Mouse (Mus musculus): ENCODE measurements around the gene Art4. TPM values are rescaled to one million over a fixed set of nuclear protein-coding genes. Genes with fewer than 3 reads are reported as not detected.

The Art4 gene
- total and polyA plus RNA-seq, 2 experiments from 2014 or later, result 0.23 TPM; not detected in 1

GRCm38 (mm10) chr6:136808014-136808417 is 49.5 kb downstream of the Art4 start, which contains the start of gene H2afj:
H2afj (plus strand) TSS chr6:136808244.
- WGBS, result 2% methylated on average over 34 of the region's 34 CpGs
- DNase-seq, result peak; percentile 98

GRCm38 (mm10) chr6:136807395-136808013 is 50.0 kb downstream of the Art4 start:
- Histone ChIP-seq H3K9me3 (ENCODE audit: low read length) (no peaks in the 10 kb centered on the region), H3K4me2 (ENCODE audit: low read depth) (peak overlapping the region; percentile 95), H3K9ac (peak overlapping the region; percentile 43), H3K36me3 (ENCODE audit: insufficient read depth) (peaks cover 9% of the 10 kb centered on the region), H3K27ac (ENCODE audit: low read depth, low read length) (0 out of 2 replicates have a peak overlapping the region, but pooled peaks have one; percentile 59), H3K4me1 (ENCODE audit: insufficient read depth) (peaks cover 9% of the 10 kb centered on the region), H3K27me3 (ENCODE audit: insufficient read depth, low read length) (no peaks in the 10 kb centered on the region), H3K4me3 (ENCODE audit: low read depth, low read length) (peak overlapping the region; percentile 74)
- ATAC-seq (no peak), DNase-seq (peak; percentile 34)
- WGBS, result 40% methylated on average over 18 of the region's 18 CpGs
- no peak for TF ChIP-seq CTCF (IDR thresholded peaks at IDR 0.05; ENCODE audit: low read depth)

More at GRCm38 (mm10) chr6:136808014-136808417, 49.5 kb downstream of the Art4 start, which contains the start of gene H2afj:
- peak within 1 kb of the TSS; percentile 69 for H3K9ac ChIP-seq
- TF ChIP-seq CTCF (IDR thresholded peaks at IDR 0.05; ENCODE audit: low read depth), result 0 out of 2 replicates have a peak, but pooled peaks have one; percentile 22
- ATAC-seq, result peak; percentile 91
- peak within 1 kb of the TSS; percentile 74 for H3K4me3 ChIP-seq (ENCODE audit: low read depth, low read length)
- peak within 1 kb of the TSS; percentile 95 for H3K4me2 ChIP-seq (ENCODE audit: low read depth)
- peaks cover 8% of the 10 kb centered on the region for H3K4me1 ChIP-seq (ENCODE audit: insufficient read depth)
- H3K27me3 ChIP-seq (ENCODE audit: insufficient read depth, low read length), result no peaks in the 10 kb centered on the region
- H3K27ac ChIP-seq (ENCODE audit: low read depth, low read length), result peak within 1 kb of the TSS; percentile 59; the same call in 1 of the 2 replicates
- peaks cover 13% of the 10 kb centered on the region for H3K36me3 ChIP-seq (ENCODE audit: insufficient read depth)
- H3K9me3 ChIP-seq (ENCODE audit: low read length), result no peaks in the 10 kb centered on the region

- no peak overlapping the region for H3K27ac ChIP-seq (ENCODE audit: low read depth, low read length)
- H3K36me3 ChIP-seq (ENCODE audit: insufficient read depth), result peaks cover 2% of the 10 kb centered on the region; the same call in 1 of the 2 replicates
- no peak for TF ChIP-seq CTCF (IDR thresholded peaks at IDR 0.05; ENCODE audit: low read depth)
- H3K27me3 ChIP-seq (ENCODE audit: insufficient read depth, low read length), result no peaks in the 10 kb centered on the region
- no peak overlapping the region for H3K9ac ChIP-seq
- H3K4me1 ChIP-seq (ENCODE audit: insufficient read depth), result peaks cover 9% of the 10 kb centered on the region
- H3K9me3 ChIP-seq (ENCODE audit: low read length), result no peaks in the 10 kb centered on the region
- H3K4me2 ChIP-seq (ENCODE audit: low read depth), result peak overlapping the region; percentile 95; the same call in 1 of the 2 replicates
- 67% methylated on average over 5 of the region's 5 CpGs for WGBS
- no peak overlapping the region for H3K4me3 ChIP-seq (ENCODE audit: low read depth, low read length)
- no peak for DNase-seq
- no peak for ATAC-seq
Measured at GRCm38 (mm10) chr6:136806819-136807218, 50.7 kb downstream of the Art4 start.

GRCm38 (mm10) chr6:136805409-136805775 is 52.1 kb downstream of the Art4 start:
- H3K27me3 ChIP-seq (ENCODE audit: insufficient read depth, low read length), result no peaks in the 10 kb centered on the region
- WGBS, result 87% methylated on average over 1 of the region's 1 CpGs
- no peak overlapping the region for H3K4me3 ChIP-seq (ENCODE audit: low read depth, low read length)
- ATAC-seq (no peak), DNase-seq (no peak)
- TF ChIP-seq CTCF (IDR thresholded peaks at IDR 0.05; ENCODE audit: low read depth), result no peak
- H3K4me2 ChIP-seq (ENCODE audit: low read depth), result no peak overlapping the region
- H3K9ac ChIP-seq, result no peak overlapping the region
- H3K9me3 ChIP-seq (ENCODE audit: low read length), result no peaks in the 10 kb centered on the region
- H3K4me1 ChIP-seq (ENCODE audit: insufficient read depth), result peaks cover 9% of the 10 kb centered on the region
- H3K27ac ChIP-seq (ENCODE audit: low read depth, low read length), result no peak overlapping the region
- H3K36me3 ChIP-seq (ENCODE audit: insufficient read depth), result no peaks in the 10 kb centered on the region

- peak overlapping the region; percentile 97 for H3K27ac ChIP-seq (ENCODE audit: low read depth, low read length)
- H3K27me3 ChIP-seq (ENCODE audit: insufficient read depth, low read length), result no peaks in the 10 kb centered on the region
- peaks cover 9% of the 10 kb centered on the region for H3K4me1 ChIP-seq (ENCODE audit: insufficient read depth)
- TF ChIP-seq CTCF (IDR thresholded peaks at IDR 0.05; ENCODE audit: low read depth), result peak; percentile 12; the same call in 1 of the 2 replicates
- no peaks in the 10 kb centered on the region for H3K9me3 ChIP-seq (ENCODE audit: low read length)
- H3K36me3 ChIP-seq (ENCODE audit: insufficient read depth), result no peaks in the 10 kb centered on the region
- ATAC-seq (no peak), DNase-seq (no peak)
- H3K4me2 ChIP-seq (ENCODE audit: low read depth), result peak overlapping the region; percentile 64
- peak overlapping the region; percentile 90 for H3K9ac ChIP-seq
- peak overlapping the region; percentile 59 for H3K4me3 ChIP-seq (ENCODE audit: low read depth, low read length)
- 26% methylated on average over 9 of the region's 9 CpGs for WGBS
Measured at GRCm38 (mm10) chr6:136804705-136805408, 52.7 kb downstream of the Art4 start.

GRCm38 (mm10) chr6:136803739-136804633 is 53.5 kb downstream of the Art4 start, which contains the start of gene Hist4h4:
Hist4h4 (minus strand) TSS chr6:136804415.
- peak within 1 kb of the TSS; percentile 59 for H3K4me3 ChIP-seq (ENCODE audit: low read depth, low read length)
- no peak for TF ChIP-seq CTCF (IDR thresholded peaks at IDR 0.05; ENCODE audit: low read depth)
- H3K9me3 ChIP-seq (ENCODE audit: low read length), result no peaks in the 10 kb centered on the region
- no peaks in the 10 kb centered on the region for H3K36me3 ChIP-seq (ENCODE audit: insufficient read depth)
- H3K27ac ChIP-seq (ENCODE audit: low read depth, low read length), result peak within 1 kb of the TSS; percentile 97
- under 1% methylated on average over 50 of the region's 50 CpGs for WGBS
- ATAC-seq, result peak; percentile 81
- no peaks in the 10 kb centered on the region for H3K27me3 ChIP-seq (ENCODE audit: insufficient read depth, low read length)
- H3K9ac ChIP-seq, result peak within 1 kb of the TSS; percentile 90
- peak; percentile 96 for DNase-seq
- H3K4me2 ChIP-seq (ENCODE audit: low read depth), result peak within 1 kb of the TSS; percentile 64
- peaks cover 5% of the 10 kb centered on the region for H3K4me1 ChIP-seq (ENCODE audit: insufficient read depth)
